Mouse (Mus musculus) liver, embryonic 13.5 days (tissue): ENCODE measurements at regions not wholly inside any gene's neighbourhood (a gene's known extent, or its start where the extent isn't known, plus 50 kb on each side); places are given as distances from the start of the nearest gene placed in this dataset.

Experiments
- ATAC-seq: fragments of 200-750 bp; cut with Nextera tagmentation; 2 replicates; pipeline ENCODE4 v1.8.0; 2017; ENCODE audit warnings: low read depth, mild to moderate bottlenecking, moderate number of reproducible peaks, moderate library complexity
- DNase-seq: peaks from one replicate; pipeline ENCODE4 v3.0.0; 2022
- H3K27ac ChIP-seq: fragments of 300-500 bp; sonication (generic); 2 replicates; pipeline ENCODE4 v1.5.1; 2015; ENCODE audit warnings: moderate library complexity, mild to moderate bottlenecking, inconsistent platforms
- H3K27me3 ChIP-seq: fragments of 300-500 bp; sonication (generic); 2 replicates; pipeline ENCODE4 v1.6.1; 2015; ENCODE audit warnings: mild to moderate bottlenecking, inconsistent platforms
- H3K36me3 ChIP-seq: fragments of 300-500 bp; sonication (generic); 2 replicates; pipeline ENCODE4 v1.6.1; 2015; ENCODE audit warnings: mild to moderate bottlenecking, inconsistent platforms
- H3K4me1 ChIP-seq: fragments of 300-500 bp; sonication (generic); replicated peaks from 2 replicates; pipeline ENCODE4 v1.6.1; 2015; ENCODE audit warnings: inconsistent platforms
- H3K4me2 ChIP-seq: fragments of 300-500 bp; sonication (generic); 2 replicates; pipeline ENCODE4 v1.6.1; 2015; ENCODE audit warnings: inconsistent platforms, mild to moderate bottlenecking, moderate library complexity
- H3K4me3 ChIP-seq: fragments of 300-500 bp; sonication (generic); replicated peaks from 2 replicates; pipeline ENCODE4 v1.5.1; 2015; ENCODE audit warnings: mild to moderate bottlenecking, inconsistent platforms
- H3K9ac ChIP-seq: fragments of 300-500 bp; sonication (generic); 2 replicates; pipeline ENCODE4 v1.6.1; 2015; ENCODE audit warnings: mild to moderate bottlenecking, inconsistent platforms
- H3K9me3 ChIP-seq: fragments of 300-500 bp; sonication (generic); replicated peaks from 2 replicates; pipeline ENCODE4 v1.6.1; 2016; ENCODE audit warnings: inconsistent platforms
- WGBS: fragments of 180-500 bp; shearing (Covaris S2); methylation state at CpG from one replicate; pipeline ENCODE4 v1.1.7; 2015; ENCODE audit not compliant: insufficient replicate concordance; 5-methylcytosine and 5-hydroxymethylcytosine counted together

GRCm38 (mm10) chr19:23065548-23065947 is 75.5 kb upstream of the Klf9 start:
- Histone ChIP-seq H3K27me3 (no peaks in the 10 kb centered on the region), H3K9me3 (no peaks in the 10 kb centered on the region), H3K27ac (no peak overlapping the region), H3K36me3 (no peaks in the 10 kb centered on the region), H3K4me1 (no peaks in the 10 kb centered on the region), H3K4me3 (no peak overlapping the region), H3K4me2 (no peak overlapping the region), H3K9ac (no peak overlapping the region)
- ATAC-seq = no peak
- no peak for DNase-seq
- 38% methylated on average over 5 of the region's 5 CpGs for WGBS

GRCm38 (mm10) chr19:23066726-23067125 is 74.3 kb upstream of the Klf9 start:
- no peaks in the 10 kb centered on the region for H3K4me1 ChIP-seq
- ATAC-seq = no peak
- 72% methylated on average over 2 of the region's 2 CpGs for WGBS

GRCm38 (mm10) chr19:23068600-23068999 is 72.4 kb upstream of the Klf9 start:
- no peaks in the 10 kb centered on the region for H3K4me1 ChIP-seq
- ATAC-seq = no peak
- H3K36me3 ChIP-seq = no peaks in the 10 kb centered on the region
- no peak overlapping the region for H3K4me2 ChIP-seq
- WGBS = 50% methylated on average over 3 of the region's 3 CpGs
- H3K27me3 ChIP-seq = no peaks in the 10 kb centered on the region
- no peak overlapping the region for H3K9ac ChIP-seq
- H3K4me3 ChIP-seq = no peak overlapping the region
- no peak overlapping the region for H3K27ac ChIP-seq
- DNase-seq = no peak
- no peaks in the 10 kb centered on the region for H3K9me3 ChIP-seq

More at GRCm38 (mm10) chr19:23066726-23067125, 74.3 kb upstream of the Klf9 start:
- Histone ChIP-seq H3K9ac (no peak overlapping the region), H3K4me2 (no peak overlapping the region), H3K9me3 (no peaks in the 10 kb centered on the region), H3K27ac (no peak overlapping the region), H3K27me3 (no peaks in the 10 kb centered on the region), H3K4me3 (no peak overlapping the region), H3K36me3 (no peaks in the 10 kb centered on the region)
- no peak for DNase-seq

GRCm38 (mm10) chr19:23069656-23070055 is 71.4 kb upstream of the Klf9 start:
- Histone ChIP-seq H3K36me3 (no peaks in the 10 kb centered on the region), H3K4me1 (no peaks in the 10 kb centered on the region), H3K4me3 (no peak overlapping the region), H3K9ac (no peak overlapping the region), H3K9me3 (no peaks in the 10 kb centered on the region), H3K27ac (no peak overlapping the region), H3K27me3 (no peaks in the 10 kb centered on the region), H3K4me2 (no peak overlapping the region)
- ATAC-seq = no peak
- no peak for DNase-seq
- WGBS = 53% methylated on average over 1 of the region's 1 CpGs

- DNase-seq = no peak
- Histone ChIP-seq H3K9me3 (no peaks in the 10 kb centered on the region), H3K4me3 (no peak overlapping the region), H3K9ac (no peak overlapping the region), H3K27ac (no peak overlapping the region), H3K27me3 (no peaks in the 10 kb centered on the region), H3K4me1 (no peaks in the 10 kb centered on the region), H3K36me3 (no peaks in the 10 kb centered on the region), H3K4me2 (no peak overlapping the region)
- no peak for ATAC-seq
- WGBS = 71% methylated on average over 1 of the region's 1 CpGs
These were observed 70.0 kb upstream of the Klf9 start for GRCm38 (mm10) chr19:23071000-23071399.

- H3K9me3 ChIP-seq = no peaks in the 10 kb centered on the region
- no peaks in the 10 kb centered on the region for H3K4me1 ChIP-seq
- no peaks in the 10 kb centered on the region for H3K27me3 ChIP-seq
- no peak overlapping the region for H3K4me3 ChIP-seq
- no peak for ATAC-seq
- no peak overlapping the region for H3K27ac ChIP-seq
- H3K9ac ChIP-seq = no peak overlapping the region
- H3K4me2 ChIP-seq = no peak overlapping the region
- no peak for DNase-seq
- WGBS = 69% methylated on average over 14 of the region's 14 CpGs
- no peaks in the 10 kb centered on the region for H3K36me3 ChIP-seq
These were observed 66.1 kb upstream of the Klf9 start for GRCm38 (mm10) chr19:23074602-23075570.

GRCm38 (mm10) chr19:23075790-23076189 is 65.2 kb upstream of the Klf9 start:
- DNase-seq (no peak), ATAC-seq (no peak)
- no peak overlapping the region for H3K4me3 ChIP-seq
- H3K36me3 ChIP-seq = no peaks in the 10 kb centered on the region
- H3K9me3 ChIP-seq = no peaks in the 10 kb centered on the region
- H3K9ac ChIP-seq = no peak overlapping the region
- H3K4me1 ChIP-seq = no peaks in the 10 kb centered on the region
- 60% methylated on average over 5 of the region's 5 CpGs for WGBS
- no peaks in the 10 kb centered on the region for H3K27me3 ChIP-seq
- no peak overlapping the region for H3K4me2 ChIP-seq
- no peak overlapping the region for H3K27ac ChIP-seq

GRCm38 (mm10) chr19:23085173-23085660 is 55.8 kb upstream of the Klf9 start:
- H3K9me3 ChIP-seq = no peaks in the 10 kb centered on the region
- no peaks in the 10 kb centered on the region for H3K27me3 ChIP-seq
- WGBS = 59% methylated on average over 7 of the region's 7 CpGs
- no peaks in the 10 kb centered on the region for H3K4me1 ChIP-seq
- no peak overlapping the region for H3K27ac ChIP-seq
- no peak overlapping the region for H3K4me3 ChIP-seq
- no peak overlapping the region for H3K4me2 ChIP-seq
- H3K36me3 ChIP-seq = no peaks in the 10 kb centered on the region
- DNase-seq (no peak), ATAC-seq (no peak)
- no peak overlapping the region for H3K9ac ChIP-seq

- Histone ChIP-seq H3K36me3 (no peaks in the 10 kb centered on the region), H3K4me1 (no peaks in the 10 kb centered on the region), H3K27ac (no peak overlapping the region), H3K27me3 (no peaks in the 10 kb centered on the region), H3K4me2 (no peak overlapping the region), H3K9ac (no peak overlapping the region), H3K4me3 (no peak overlapping the region), H3K9me3 (no peaks in the 10 kb centered on the region)
- ATAC-seq (no peak), DNase-seq (no peak)
- 80% methylated on average over 3 of the region's 3 CpGs for WGBS
These were observed 53.5 kb upstream of the Klf9 start for GRCm38 (mm10) chr19:23087575-23087974.

- H3K4me3 ChIP-seq = no peak overlapping the region
These were observed 51.9 kb upstream of the Klf9 start for GRCm38 (mm10) chr19:23089081-23089480.

GRCm38 (mm10) chr19:23089761-23090514 is 51.1 kb upstream of the Klf9 start:
- H3K36me3 ChIP-seq = no peaks in the 10 kb centered on the region
- H3K4me3 ChIP-seq = no peak overlapping the region
- no peaks in the 10 kb centered on the region for H3K27me3 ChIP-seq

More at GRCm38 (mm10) chr19:23089081-23089480, 51.9 kb upstream of the Klf9 start:
- Histone ChIP-seq H3K4me1 (no peaks in the 10 kb centered on the region), H3K27ac (no peak overlapping the region), H3K9me3 (no peaks in the 10 kb centered on the region), H3K27me3 (no peaks in the 10 kb centered on the region), H3K4me2 (no peak overlapping the region), H3K36me3 (no peaks in the 10 kb centered on the region), H3K9ac (no peak overlapping the region)
- 83% methylated on average over 1 of the region's 1 CpGs for WGBS
- no peak for DNase-seq
- ATAC-seq = no peak

More at GRCm38 (mm10) chr19:23089761-23090514, 51.1 kb upstream of the Klf9 start:
- DNase-seq (no peak), ATAC-seq (no peak)
- H3K27ac ChIP-seq = no peak overlapping the region
- no peak overlapping the region for H3K4me2 ChIP-seq
- no peaks in the 10 kb centered on the region for H3K4me1 ChIP-seq
- no peaks in the 10 kb centered on the region for H3K9me3 ChIP-seq
- no peak overlapping the region for H3K9ac ChIP-seq
- WGBS = 77% methylated on average over 8 of the region's 8 CpGs
